Mouse (Mus musculus) retina, adult 2 months (tissue): ENCODE results near the gene Slc2a10.

Experiments used
- DNase-seq: peaks from one replicate; pipeline ENCODE4 v3.0.0-alpha.2; 2012; ENCODE audit warnings: low read depth, low spot score

Slc2a10 gene

DNA sequence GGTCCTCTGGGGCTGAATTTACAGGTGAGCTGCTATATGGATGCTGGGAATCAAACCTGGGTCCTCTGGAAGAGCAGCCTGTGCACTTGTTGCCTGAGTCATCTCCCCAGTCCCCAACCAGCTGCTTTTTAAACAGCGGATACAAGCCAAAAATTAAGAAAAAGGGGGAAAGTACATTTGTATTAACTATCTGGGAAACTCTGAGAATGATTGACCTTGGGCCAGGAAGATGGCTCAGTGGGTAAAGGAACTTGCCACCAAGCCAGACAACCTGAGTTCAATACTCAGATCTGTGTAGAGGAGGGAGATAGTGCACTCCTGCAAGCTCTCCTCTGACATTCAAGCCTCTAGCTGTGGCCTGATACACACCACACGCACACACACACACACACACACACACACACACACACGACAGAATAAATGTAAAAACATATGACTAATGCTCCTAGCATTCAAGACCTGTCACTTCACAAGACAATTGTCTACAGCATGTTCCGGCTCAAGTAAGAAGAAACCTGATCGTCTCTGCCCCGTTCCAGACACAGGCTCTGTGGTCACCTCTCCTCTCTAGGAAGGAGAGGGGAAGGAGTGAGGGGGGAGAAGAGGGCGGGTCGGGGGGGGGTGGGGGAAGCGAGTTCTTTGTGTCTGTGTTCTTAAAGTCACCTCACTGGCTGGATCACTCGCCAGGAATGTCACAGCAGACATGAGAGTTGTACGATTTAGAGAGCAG lies 56.1 kb downstream of the Slc2a10 start:
- no peak for DNase-seq

DNA sequence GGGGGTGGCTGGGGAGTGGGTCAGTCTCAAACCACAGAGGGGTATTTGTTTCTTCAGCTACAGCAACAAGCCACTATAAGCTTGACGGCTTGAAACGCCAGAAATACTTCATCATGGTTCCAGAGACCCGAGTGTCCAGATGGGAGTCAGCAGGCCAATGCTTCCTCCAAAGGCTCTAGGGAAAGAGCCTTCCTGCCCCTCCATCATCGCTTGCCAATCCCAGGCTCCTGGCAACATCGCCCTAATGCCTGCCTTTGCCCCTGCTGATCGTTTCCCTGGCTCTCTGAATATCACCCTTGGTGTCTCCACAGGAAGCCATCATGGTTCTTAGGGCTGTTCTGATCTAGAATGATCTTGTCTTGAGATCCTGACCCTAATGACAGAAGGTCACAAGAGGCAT lies 58.3 kb downstream of the Slc2a10 start:
- no peak for DNase-seq

DNA sequence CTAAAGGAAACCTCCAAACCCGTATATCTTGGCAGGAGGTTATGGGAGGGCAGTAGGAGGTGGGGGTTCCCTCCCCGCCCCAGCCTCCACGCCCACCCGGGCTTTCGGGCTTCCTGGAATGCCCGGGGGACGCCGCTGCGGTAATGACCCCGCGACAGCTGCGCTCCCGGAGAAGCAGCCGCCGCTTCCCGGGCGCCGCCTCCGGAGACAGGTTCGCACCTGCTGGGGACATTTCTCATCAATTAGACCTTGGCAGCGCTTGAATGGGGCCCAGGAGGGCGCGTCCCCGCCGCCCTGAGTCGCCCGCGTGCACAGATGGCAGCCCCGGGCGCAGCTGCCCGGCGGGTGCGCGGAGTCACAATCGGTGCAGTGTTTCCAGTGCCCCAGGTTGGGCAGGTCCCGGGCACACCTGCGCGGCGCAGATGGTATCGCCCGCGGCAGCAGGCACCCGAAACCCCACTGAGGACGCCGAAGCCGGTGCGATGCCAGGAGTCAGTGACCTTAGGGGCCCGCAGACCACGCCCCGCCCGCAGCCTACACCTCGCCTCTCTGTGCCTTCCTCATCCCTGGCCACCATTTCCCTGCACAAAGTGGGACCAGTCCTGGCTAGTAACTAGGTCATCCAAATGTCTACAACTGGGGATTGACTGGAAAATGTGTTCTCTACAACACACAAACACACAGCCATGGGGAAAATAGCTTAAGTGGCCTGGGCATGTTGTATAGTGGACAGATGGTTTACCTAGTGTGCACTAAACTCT lies 59.9 kb downstream of the Slc2a10 start:
- DNase-seq: no peak

DNA sequence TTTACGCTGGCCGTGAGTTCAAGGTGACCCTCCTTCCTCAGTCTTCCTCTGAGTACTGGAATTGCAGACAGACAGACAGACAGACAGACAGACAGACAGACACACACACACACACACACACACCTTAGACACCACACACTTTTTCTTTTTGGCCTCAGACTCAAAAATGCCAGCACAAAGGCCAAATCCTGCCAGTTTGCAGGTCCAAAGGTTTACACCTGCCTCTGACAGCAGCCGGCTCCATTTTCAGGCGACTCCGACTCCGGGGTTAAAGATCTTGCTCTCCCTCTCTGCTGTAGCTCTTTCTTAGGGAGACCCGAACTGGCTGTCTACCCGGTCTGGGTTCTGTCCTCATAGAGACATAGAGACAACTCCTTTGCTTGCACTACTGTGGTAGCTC lies 60.5 kb downstream of the Slc2a10 start:
- no peak for DNase-seq

DNA sequence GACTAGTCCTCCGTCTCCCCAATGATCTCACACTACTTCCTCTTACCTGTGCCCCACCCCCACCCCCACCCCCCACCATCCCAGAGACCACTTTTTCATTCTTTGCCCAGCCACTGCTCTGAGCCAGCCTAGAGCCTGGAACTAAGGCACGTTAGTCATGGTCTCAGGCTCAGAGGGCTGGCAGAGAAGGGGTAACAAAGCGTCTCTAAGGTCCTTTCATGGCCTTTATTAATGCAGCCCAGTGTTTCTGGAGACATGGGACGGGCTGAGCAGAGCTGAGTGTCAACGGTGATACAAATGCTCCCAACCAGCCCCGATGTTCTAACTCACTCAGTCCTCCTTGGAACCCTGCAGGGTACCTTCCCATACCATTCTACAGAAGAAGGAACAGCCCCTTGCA lies 61.0 kb downstream of the Slc2a10 start:
- DNase-seq: no peak

DNA sequence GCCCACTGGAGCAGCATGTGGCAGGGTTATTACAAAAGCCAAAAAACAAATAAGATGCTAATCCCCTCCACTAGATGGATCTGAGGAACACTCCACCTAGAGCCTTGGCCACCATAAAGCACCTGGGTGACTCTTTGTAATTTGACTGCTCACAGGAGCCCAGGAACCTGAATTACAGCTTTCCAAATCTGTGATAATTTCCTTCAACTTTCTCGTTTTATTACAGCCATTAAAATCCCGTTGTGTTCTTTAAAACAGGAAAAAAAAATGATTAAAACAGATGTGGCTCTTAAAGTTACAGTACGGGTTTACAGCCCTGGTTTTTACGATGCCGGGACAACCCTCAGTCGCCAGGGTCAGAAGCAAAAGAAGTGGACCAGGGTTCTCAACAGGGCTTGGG lies 63.3 kb downstream of the Slc2a10 start:
- no peak for DNase-seq

DNA sequence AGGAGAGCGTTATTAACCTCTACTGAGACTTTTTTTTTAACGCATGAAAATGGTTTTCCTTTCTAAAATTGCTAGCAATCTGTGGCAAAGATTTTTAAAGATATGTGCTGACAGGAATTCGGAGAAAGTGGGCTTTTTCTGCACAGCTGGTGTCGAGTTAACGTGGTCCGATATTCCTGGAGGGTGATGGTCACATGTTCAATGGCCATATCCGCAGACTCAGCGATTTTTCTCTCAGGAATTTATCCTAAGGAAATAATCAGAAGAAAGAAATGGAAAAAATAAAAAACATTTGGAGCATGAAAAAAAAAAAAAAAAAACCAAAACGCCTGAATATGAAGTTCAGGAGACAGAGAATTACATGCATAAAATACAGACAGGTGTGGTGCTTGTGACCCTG lies 64.2 kb downstream of the Slc2a10 start:
- DNase-seq: no peak

DNA sequence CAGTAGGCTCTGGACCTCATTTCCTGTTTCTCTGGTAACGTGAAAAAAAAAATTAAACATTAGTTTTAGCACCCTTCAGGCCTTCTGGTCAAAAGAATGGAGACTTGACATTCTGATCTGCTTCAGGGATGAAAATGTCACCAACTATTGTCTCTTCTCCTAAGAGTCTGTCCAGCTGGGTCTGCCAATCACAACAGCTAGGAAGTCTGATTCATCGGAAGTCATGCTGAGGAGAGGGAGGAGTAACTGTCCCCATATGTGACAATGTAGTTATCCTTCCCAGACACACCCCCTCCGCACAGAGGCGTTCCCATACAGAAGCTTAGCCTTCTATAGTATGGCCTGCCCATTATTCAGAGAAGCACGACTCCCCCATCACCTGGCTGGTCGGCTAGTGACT lies 65.3 kb downstream of the Slc2a10 start:
- no peak for DNase-seq
